Mouse (Mus musculus): ENCODE data around the gene Acot8. TPM values are rescaled to one million over a fixed set of nuclear protein-coding genes. Genes with fewer than 3 reads are reported as not detected.

Gene Acot8
- total and polyA plus RNA-seq, 2 experiments from 2014 or later: 17.1 to 17.4 TPM

- ATAC-seq (no peak), DNase-seq (no peak)
- Histone ChIP-seq H3K9ac (no peak overlapping the region), H3K4me3 (ENCODE audit: low read depth, low read length) (no peak overlapping the region), H3K4me2 (ENCODE audit: low read depth) (no peak overlapping the region), H3K36me3 (ENCODE audit: insufficient read depth) (peaks cover 49% of the 10 kb centered on the region), H3K27ac (ENCODE audit: low read depth, low read length) (no peak overlapping the region), H3K4me1 (ENCODE audit: insufficient read depth) (peaks cover 8% of the 10 kb centered on the region), H3K27me3 (ENCODE audit: insufficient read depth, low read length) (no peaks in the 10 kb centered on the region), H3K9me3 (ENCODE audit: low read length) (no peaks in the 10 kb centered on the region)
- TF ChIP-seq CTCF (IDR thresholded peaks at IDR 0.05; ENCODE audit: low read depth): no peak
- 96% methylated on average over 17 of the region's 17 CpGs for WGBS
These were observed 20.8 kb upstream of the Acot8 start for GRCm38 (mm10) chr2:164825521-164825920.

- Histone ChIP-seq H3K27ac (ENCODE audit: low read depth, low read length) (no peak overlapping the region; the same call in 1 of the 2 replicates), H3K9ac (no peak overlapping the region), H3K4me1 (ENCODE audit: insufficient read depth) (peaks cover 8% of the 10 kb centered on the region), H3K27me3 (ENCODE audit: insufficient read depth, low read length) (no peaks in the 10 kb centered on the region), H3K4me3 (ENCODE audit: low read depth, low read length) (no peak overlapping the region), H3K9me3 (ENCODE audit: low read length) (no peaks in the 10 kb centered on the region), H3K4me2 (ENCODE audit: low read depth) (no peak overlapping the region; the same call in 1 of the 2 replicates), H3K36me3 (ENCODE audit: insufficient read depth) (peaks cover 56% of the 10 kb centered on the region)
- no peak for TF ChIP-seq CTCF (IDR thresholded peaks at IDR 0.05; ENCODE audit: low read depth)
- WGBS: 93% methylated on average over 4 of the region's 4 CpGs
- ATAC-seq (no peak), DNase-seq (no peak)
These were observed 19.3 kb upstream of the Acot8 start for GRCm38 (mm10) chr2:164823969-164824368.

- peaks cover 55% of the 10 kb centered on the region for H3K36me3 ChIP-seq (ENCODE audit: insufficient read depth)
- H3K9ac ChIP-seq: peak overlapping the region; percentile 73
- WGBS: 3% methylated on average over 10 of the region's 10 CpGs
- no peaks in the 10 kb centered on the region for H3K9me3 ChIP-seq (ENCODE audit: low read length)
- DNase-seq (peak; percentile 71), ATAC-seq (peak; percentile 71)
- peak overlapping the region; percentile 90 for H3K27ac ChIP-seq (ENCODE audit: low read depth, low read length)
- peaks cover 8% of the 10 kb centered on the region for H3K4me1 ChIP-seq (ENCODE audit: insufficient read depth)
- H3K4me3 ChIP-seq (ENCODE audit: low read depth, low read length): peak overlapping the region; percentile 65
- H3K27me3 ChIP-seq (ENCODE audit: insufficient read depth, low read length): no peaks in the 10 kb centered on the region
- H3K4me2 ChIP-seq (ENCODE audit: low read depth): peak overlapping the region; percentile 55
- 0 out of 2 replicates have a peak, but pooled peaks have one; percentile 24 for TF ChIP-seq CTCF (IDR thresholded peaks at IDR 0.05; ENCODE audit: low read depth)
These were observed 18.5 kb upstream of the Acot8 start for GRCm38 (mm10) chr2:164823181-164823585.

- Histone ChIP-seq H3K27ac (ENCODE audit: low read depth, low read length) (peak within 1 kb of the TSS; percentile 90), H3K27me3 (ENCODE audit: insufficient read depth, low read length) (no peaks in the 10 kb centered on the region), H3K9ac (peak within 1 kb of the TSS; percentile 73), H3K4me2 (ENCODE audit: low read depth) (peak within 1 kb of the TSS; percentile 55), H3K4me1 (ENCODE audit: insufficient read depth) (peaks cover 8% of the 10 kb centered on the region), H3K36me3 (ENCODE audit: insufficient read depth) (peaks cover 51% of the 10 kb centered on the region), H3K4me3 (ENCODE audit: low read depth, low read length) (peak within 1 kb of the TSS; percentile 65), H3K9me3 (ENCODE audit: low read length) (no peaks in the 10 kb centered on the region)
- TF ChIP-seq CTCF (IDR thresholded peaks at IDR 0.05; ENCODE audit: low read depth): no peak; the same call in 1 of the 2 replicates
- peak; percentile 100 for ATAC-seq
- WGBS: 2% methylated on average over 32 of the region's 32 CpGs
- peak; percentile 99 for DNase-seq
These were observed 18.0 kb upstream of the Acot8 start, which contains the start of gene Zswim1 for GRCm38 (mm10) chr2:164822636-164823165. Gene Zswim1, plus strand, starts transcription at chr2:164822686.

- no peak for TF ChIP-seq CTCF (IDR thresholded peaks at IDR 0.05; ENCODE audit: low read depth)
- Histone ChIP-seq H3K9ac (no peak overlapping the region), H3K27me3 (ENCODE audit: insufficient read depth, low read length) (no peaks in the 10 kb centered on the region), H3K4me3 (ENCODE audit: low read depth, low read length) (no peak overlapping the region), H3K9me3 (ENCODE audit: low read length) (no peaks in the 10 kb centered on the region), H3K4me1 (ENCODE audit: insufficient read depth) (peaks cover 8% of the 10 kb centered on the region), H3K27ac (ENCODE audit: low read depth, low read length) (no peak overlapping the region), H3K4me2 (ENCODE audit: low read depth) (no peak overlapping the region), H3K36me3 (ENCODE audit: insufficient read depth) (peaks cover 35% of the 10 kb centered on the region)
- WGBS: 88% methylated on average over 6 of the region's 6 CpGs
- no peak for ATAC-seq
- DNase-seq: no peak
These were observed 16.4 kb upstream of the Acot8 start for GRCm38 (mm10) chr2:164821060-164821459.

GRCm38 (mm10) chr2:164817703-164818102, 13.0 kb upstream of the Acot8 start:
- ATAC-seq (no peak), DNase-seq (no peak)
- Histone ChIP-seq H3K4me3 (ENCODE audit: low read depth, low read length) (no peak overlapping the region), H3K4me1 (ENCODE audit: insufficient read depth) (no peaks in the 10 kb centered on the region), H3K27me3 (ENCODE audit: insufficient read depth, low read length) (no peaks in the 10 kb centered on the region), H3K27ac (ENCODE audit: low read depth, low read length) (no peak overlapping the region), H3K36me3 (ENCODE audit: insufficient read depth) (peaks cover 26% of the 10 kb centered on the region), H3K4me2 (ENCODE audit: low read depth) (no peak overlapping the region), H3K9me3 (ENCODE audit: low read length) (no peaks in the 10 kb centered on the region), H3K9ac (no peak overlapping the region)
- TF ChIP-seq CTCF (IDR thresholded peaks at IDR 0.05; ENCODE audit: low read depth): no peak
- WGBS: 86% methylated on average over 5 of the region's 5 CpGs

GRCm38 (mm10) chr2:164817206-164817605, 12.5 kb upstream of the Acot8 start:
- Histone ChIP-seq H3K9me3 (ENCODE audit: low read length) (no peaks in the 10 kb centered on the region), H3K4me3 (ENCODE audit: low read depth, low read length) (no peak overlapping the region), H3K27me3 (ENCODE audit: insufficient read depth, low read length) (no peaks in the 10 kb centered on the region), H3K4me1 (ENCODE audit: insufficient read depth) (no peaks in the 10 kb centered on the region), H3K36me3 (ENCODE audit: insufficient read depth) (peaks cover 26% of the 10 kb centered on the region), H3K9ac (no peak overlapping the region), H3K4me2 (ENCODE audit: low read depth) (no peak overlapping the region), H3K27ac (ENCODE audit: low read depth, low read length) (no peak overlapping the region)
- DNase-seq: no peak
- 91% methylated on average over 6 of the region's 6 CpGs for WGBS
- no peak for ATAC-seq
- TF ChIP-seq CTCF (IDR thresholded peaks at IDR 0.05; ENCODE audit: low read depth): no peak

Measured in forebrain, postnatal 0 days (tissue).